Mouse (Mus musculus) frontal cortex, postnatal 10 days (tissue): Measurements from ENCODE around the gene Tenm2.

Experiments
- DNase-seq, 2 experiments: peaks; one replicate each; pipeline ENCODE4 v3.0.0; 2022; ENCODE audit warnings: low spot score in 2 of 2, mixed read lengths in 1 of 2

Gene Tenm2

GRCm38 (mm10) chr11:36902302-36902701 is 333.5 kb downstream of the Tenm2 start:
- no peak for DNase-seq

- no peak for DNase-seq
These were observed 342.7 kb downstream of the Tenm2 start for GRCm38 (mm10) chr11:36893061-36893460.

GRCm38 (mm10) chr11:36891106-36891505 is 344.7 kb downstream of the Tenm2 start:
- DNase-seq, result no peak

- no peak for DNase-seq
These were observed 348.3 kb downstream of the Tenm2 start for GRCm38 (mm10) chr11:36887490-36887889.

GRCm38 (mm10) chr11:36886147-36886546 is 349.6 kb downstream of the Tenm2 start:
- DNase-seq, result no peak

GRCm38 (mm10) chr11:36872961-36873360 is 362.8 kb downstream of the Tenm2 start:
- DNase-seq, result no peak

- DNase-seq, result no peak
These were observed 365.2 kb downstream of the Tenm2 start for GRCm38 (mm10) chr11:36870548-36870947.

GRCm38 (mm10) chr11:36851690-36852089 is 384.1 kb downstream of the Tenm2 start:
- DNase-seq, result no peak

GRCm38 (mm10) chr11:36847451-36847850 is 388.3 kb downstream of the Tenm2 start:
- DNase-seq, result no peak

GRCm38 (mm10) chr11:36832855-36833254 is 402.9 kb downstream of the Tenm2 start:
- no peak for DNase-seq

- DNase-seq, result no peak
These were observed 404.3 kb downstream of the Tenm2 start for GRCm38 (mm10) chr11:36831511-36831910.

- no peak for DNase-seq
These were observed 411.1 kb downstream of the Tenm2 start for GRCm38 (mm10) chr11:36824666-36825065.

- DNase-seq, result no peak
These were observed 431.1 kb downstream of the Tenm2 start for GRCm38 (mm10) chr11:36804615-36805014.

- no peak for DNase-seq
These were observed 433.5 kb downstream of the Tenm2 start for GRCm38 (mm10) chr11:36802208-36802631.

GRCm38 (mm10) chr11:36801683-36802082 is 434.1 kb downstream of the Tenm2 start:
- DNase-seq, result no peak

- no peak for DNase-seq
These were observed 436.4 kb downstream of the Tenm2 start for GRCm38 (mm10) chr11:36799409-36799808.

GRCm38 (mm10) chr11:36758009-36758408 is 477.8 kb downstream of the Tenm2 start:
- DNase-seq, result no peak

GRCm38 (mm10) chr11:36746286-36746685 is 489.5 kb downstream of the Tenm2 start:
- DNase-seq, result no peak

- DNase-seq, result peak in 1 of 2 experiments; percentile 5
These were observed 508.0 kb downstream of the Tenm2 start for GRCm38 (mm10) chr11:36727800-36728199.

GRCm38 (mm10) chr11:36702881-36703280 is 532.9 kb downstream of the Tenm2 start:
- DNase-seq, result no peak

- no peak for DNase-seq
These were observed 534.8 kb downstream of the Tenm2 start for GRCm38 (mm10) chr11:36700951-36701350.

GRCm38 (mm10) chr11:36700131-36700530 is 535.6 kb downstream of the Tenm2 start:
- no peak for DNase-seq

GRCm38 (mm10) chr11:36698268-36698667 is 537.5 kb downstream of the Tenm2 start:
- no peak for DNase-seq

GRCm38 (mm10) chr11:36697816-36698215 is 537.9 kb downstream of the Tenm2 start:
- no peak for DNase-seq
